Comparison of ENCODE assay signal across 14 mouse cellular contexts in the genomic region with DNA sequence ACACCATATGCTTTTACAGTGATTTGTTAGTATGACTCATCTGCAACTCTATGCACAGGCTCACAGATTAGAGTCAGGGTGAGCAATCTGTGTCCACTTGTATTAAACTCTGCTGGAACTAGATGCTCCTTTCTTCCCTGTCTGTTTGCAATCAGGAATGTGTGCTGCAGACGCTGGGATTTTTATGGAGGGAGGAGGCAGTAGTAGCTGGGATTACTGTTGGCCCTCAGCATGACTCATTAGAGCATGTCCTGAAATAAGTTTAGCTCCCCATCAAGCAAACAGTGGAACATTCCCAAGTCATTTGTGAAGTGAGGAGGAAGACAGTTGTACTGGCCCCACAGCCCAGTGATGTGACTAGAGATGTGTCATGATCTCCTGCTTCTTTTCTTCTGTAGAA. TPM values are rescaled to one million over a fixed set of nuclear protein-coding genes. Genes with fewer than 3 reads are reported as not detected.
DNase-seq lines count a peak whose midpoint lies in the region; ATAC-seq and TF ChIP-seq lines count a peak whose summit lies in the region.
"Had no signal": no experiment of that assay in that cellular context is flagged by ENCODE, and none has a peak within 500 bp of the region (broad histone marks: within the 10 kb centered on the region; RNA-seq: fewer than 3 reads in every experiment).

No protein-coding gene starts in this region.

- no peaks in the 10 kb centered on the region for H3K27me3 ChIP-seq in intestine, embryonic 15.5 days (replicated peaks)
- no peaks in the 10 kb centered on the region for H3K27me3 ChIP-seq in intestine, postnatal 0 days (replicated peaks; ENCODE audit: control insufficient read depth, insufficient read depth, low read length)
- H3K27me3 ChIP-seq in heart, embryonic 13.5 days (replicated peaks): no peaks in the 10 kb centered on the region
- H3K27me3 ChIP-seq: liver, embryonic 12.5 days; megakaryocyte, embryonic 14.5 days had no signal

- H3K4me3 ChIP-seq in intestine, embryonic 15.5 days (replicated peaks): no peak overlapping the region
- H3K4me3 ChIP-seq in intestine, postnatal 0 days (ENCODE audit: low read depth, low read length): no peak overlapping the region
- no peak overlapping the region for H3K4me3 ChIP-seq in heart, embryonic 13.5 days
- H3K4me3 ChIP-seq: erythroblast, embryonic 14.5 days; liver, embryonic 12.5 days; megakaryocyte, embryonic 14.5 days had no signal

- H3K36me3 ChIP-seq in intestine, embryonic 15.5 days: no peaks in the 10 kb centered on the region
- H3K36me3 ChIP-seq in intestine, postnatal 0 days (ENCODE audit: control insufficient read depth, insufficient read depth): no peaks in the 10 kb centered on the region
- H3K36me3 ChIP-seq in heart, embryonic 13.5 days: peaks cover 5% of the 10 kb centered on the region; the same call in 1 of the 2 replicates
- H3K36me3 ChIP-seq: liver, embryonic 12.5 days had no signal

- peaks cover 3% of the 10 kb centered on the region; the same call in 1 of the 2 replicates for H3K4me1 ChIP-seq in intestine, embryonic 15.5 days (replicated peaks)
- no peaks in the 10 kb centered on the region for H3K4me1 ChIP-seq in intestine, postnatal 0 days (replicated peaks; ENCODE audit: control insufficient read depth, insufficient read depth, low read length)
- peaks cover 53% of the 10 kb centered on the region for H3K4me1 ChIP-seq in heart, embryonic 13.5 days

- peak; percentile 31; the same call in 1 of the 2 replicates for ATAC-seq in intestine, embryonic 15.5 days
- ATAC-seq in intestine, postnatal 0 days: no peak
- ATAC-seq in heart, embryonic 13.5 days (ENCODE audit: extremely low read depth, insufficient number of reproducible peaks, low FRiP score, low TSS enrichment): no peak
- ATAC-seq in erythroblast, adult 5-6 weeks (replicated peaks; ENCODE audit: low FRiP score, poor library complexity, severe bottlenecking): no peak
- ATAC-seq: liver, embryonic 12.5 days had no signal

- DNase-seq in 3134 (ENCODE audit: extremely low read depth, insufficient read length, low spot score) (peak; percentile 43), NIH3T3 (ENCODE audit: low read depth) (peak; percentile 70)
- DNase-seq in cerebellum, postnatal 4 days (ENCODE audit: low spot score in 2 of 2): no peak
- DNase-seq in embryo, embryonic 10 days (ENCODE audit: low spot score): no peak
- DNase-seq: cerebellum, postnatal 25 days; kidney, adult 8-10 months; layer of hippocampus, postnatal 36 days had no signal

- no peak overlapping the region for H3K9ac ChIP-seq in intestine, embryonic 15.5 days
- no peak overlapping the region for H3K9ac ChIP-seq in intestine, postnatal 0 days (ENCODE audit: low read depth, low read length)
- H3K9ac ChIP-seq in heart, embryonic 13.5 days: no peak overlapping the region
- H3K9ac ChIP-seq: liver, embryonic 12.5 days had no signal

- no peaks in the 10 kb centered on the region for H3K9me3 ChIP-seq in intestine, embryonic 15.5 days
- H3K9me3 ChIP-seq in intestine, postnatal 0 days (ENCODE audit: control insufficient read depth): no peaks in the 10 kb centered on the region
- no peaks in the 10 kb centered on the region for H3K9me3 ChIP-seq in heart, embryonic 13.5 days
- H3K9me3 ChIP-seq: liver, embryonic 12.5 days; megakaryocyte, embryonic 14.5 days had no signal

- 6% methylated on average over 1 of the region's 1 CpGs for WGBS in intestine, embryonic 15.5 days
- 0% methylated on average over 1 of the region's 1 CpGs for WGBS in intestine, postnatal 0 days
- WGBS in heart, embryonic 13.5 days: 3% methylated on average over 1 of the region's 1 CpGs

- no peak overlapping the region for H3K4me2 ChIP-seq in intestine, embryonic 15.5 days (replicated peaks)
- no peak overlapping the region for H3K4me2 ChIP-seq in intestine, postnatal 0 days (replicated peaks; ENCODE audit: low read depth)
- no peak overlapping the region for H3K4me2 ChIP-seq in heart, embryonic 13.5 days
- H3K4me2 ChIP-seq: liver, embryonic 12.5 days had no signal

- no peak overlapping the region for H3K27ac ChIP-seq in intestine, embryonic 15.5 days
- H3K27ac ChIP-seq in intestine, postnatal 0 days (ENCODE audit: low read depth, low read length): no peak overlapping the region
- H3K27ac ChIP-seq in heart, embryonic 13.5 days (replicated peaks): peak overlapping the region; percentile 54
- H3K27ac ChIP-seq: liver, embryonic 12.5 days had no signal

- TF ChIP-seq CTCF in intestine, postnatal 0 days (IDR thresholded peaks at IDR 0.05; ENCODE audit: low read depth): no peak

RNA-seq across cellular contexts. Expression of gene Pcdh7, which starts 38.0 kb away (rescaled TPM):
- 5.8 and 6.4 TPM in 2 replicates for polyA plus RNA-seq in intestine, embryonic 15.5 days (2015; fragmentation: Nextera tagmentation; extraction: Ambion mirVana)
- polyA plus RNA-seq in intestine, postnatal 0 days (2015; fragmentation: Nextera tagmentation; extraction: Ambion mirVana): 3.8 and 4.7 TPM in 2 replicates
- polyA plus RNA-seq in heart, embryonic 13.5 days (2015; fragmentation: Nextera tagmentation; extraction: Ambion mirVana): 16.0 and 16.5 TPM in 2 replicates
- 0.19 and 1.5 TPM in 2 replicates for total RNA-seq in erythroblast, adult 5-6 weeks (2015; ENCODE audit: low replicate concordance)
- 1.4 TPM in 1 of 2 replicates, not detected in the other for total RNA-seq in erythroblast, adult 5-6 weeks (2017; ENCODE audit: low replicate concordance)

Comparison
In these comparisons a context has a peak if more than half of its experiments do, and no peak if none do; other contexts are left out.
1. DNase-seq: peak in 3134 (single experiment) and NIH3T3 (single experiment); none in cerebellum, postnatal 4 days (0 of 2) and embryo, embryonic 10 days (single experiment).